Mouse (Mus musculus) stomach, embryonic 14.5 days (tissue): ENCODE results near the gene Gcn1l1. TPM values are rescaled to one million over a fixed set of nuclear protein-coding genes. Genes with fewer than 3 reads are reported as not detected.

Experiments
- ATAC-seq: fragments of 200-750 bp; cut with Nextera tagmentation; 2 replicates; pipeline ENCODE4 v1.8.0; 2017; ENCODE audit warnings: low read depth, moderate TSS enrichment; ENCODE audit not compliant: insufficient number of reproducible peaks, insufficient read depth, low FRiP score
- H3K27ac ChIP-seq: fragments of 300-500 bp; sonication (generic); 2 replicates; pipeline ENCODE4 v1.5.1; 2014; ENCODE audit warnings: mild to moderate bottlenecking, low read length, moderate library complexity, mixed read lengths
- H3K27me3 ChIP-seq: fragments of 300-500 bp; sonication (generic); 2 replicates; pipeline ENCODE4 v1.6.1; 2014; ENCODE audit warnings: low read length, control low read depth, mixed read lengths; ENCODE audit not compliant: control insufficient read depth, insufficient read depth
- H3K36me3 ChIP-seq: fragments of 300-500 bp; sonication (generic); 2 replicates; pipeline ENCODE4 v1.6.1; 2014; ENCODE audit warnings: mild to moderate bottlenecking, control low read depth, low read length, moderate library complexity, mixed read lengths; ENCODE audit not compliant: control insufficient read depth, insufficient read depth
- H3K4me1 ChIP-seq: fragments of 300-500 bp; sonication (generic); 2 replicates; pipeline ENCODE4 v1.6.1; 2014; ENCODE audit warnings: low read length, control low read depth, mixed read lengths; ENCODE audit not compliant: control insufficient read depth, insufficient read depth
- H3K4me2 ChIP-seq: fragments of 300-500 bp; sonication (generic); replicated peaks from 2 replicates; pipeline ENCODE4 v1.6.1; 2014; ENCODE audit warnings: low read depth, low read length, control low read depth
- H3K4me3 ChIP-seq: fragments of 300-500 bp; sonication (generic); 2 replicates; pipeline ENCODE4 v1.5.1; 2014; ENCODE audit warnings: low read depth, low read length, control low read depth
- H3K9ac ChIP-seq: fragments of 300-500 bp; sonication (generic); replicated peaks from 2 replicates; pipeline ENCODE4 v1.6.1; 2014; ENCODE audit warnings: low read depth, mild to moderate bottlenecking, control low read depth, low read length, moderate library complexity, mixed read lengths
- H3K9me3 ChIP-seq: fragments of 300-500 bp; sonication (generic); 2 replicates; pipeline ENCODE4 v1.6.1; 2016; ENCODE audit warnings: low read depth, low read length, control low read depth; ENCODE audit not compliant: control insufficient read depth
- WGBS: fragments of 180-500 bp; shearing (Covaris S2); extraction: QIAGEN DNeasy Blood & Tissue Kit; methylation state at CpG from one replicate; pipeline ENCODE4 v1.1.7; 2014; 5-methylcytosine and 5-hydroxymethylcytosine counted together
- polyA plus RNA-seq: library from polyadenylated mRNA; unstranded; fragments of >200 nt; fragmentation: Nextera tagmentation; extraction: Ambion mirVana; gene quantifications from 2 replicates; pipeline ENCODE4 v1.2.1, GENCODE M21; 2014

The Gcn1l1 gene
- polyA plus RNA-seq, 1 experiment from 2014 or later = 42.3 TPM

- WGBS = 73% methylated on average over 15 of the region's 15 CpGs
- no peak for ATAC-seq
- H3K9ac ChIP-seq = no peak overlapping the region
These were observed 42.0 kb upstream of the Gcn1l1 start for GRCm38 (mm10) chr5:115522981-115523499.

DNA sequence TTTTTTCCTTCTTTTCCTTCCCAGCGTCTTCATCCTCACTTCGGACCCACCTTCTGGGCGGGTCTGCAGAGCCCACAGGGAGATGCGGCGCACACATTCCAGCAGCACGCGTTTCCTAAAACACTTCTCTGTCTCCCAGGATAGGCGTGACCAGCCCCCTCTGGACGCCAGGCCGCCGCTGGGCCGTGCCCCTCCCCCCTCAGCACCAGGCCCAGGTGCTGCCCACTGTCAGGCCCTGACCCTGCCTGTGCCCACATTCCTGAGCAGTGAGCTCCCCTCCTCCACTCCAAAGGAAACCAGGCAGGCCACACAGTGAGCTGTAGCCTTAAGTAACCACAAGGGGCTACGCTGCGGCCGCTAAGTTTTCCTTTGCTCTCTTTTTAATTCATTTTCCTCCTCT is 41.1 kb upstream of the Gcn1l1 start:
- Histone ChIP-seq H3K4me3 (no peak overlapping the region), H3K9ac (no peak overlapping the region), H3K9me3 (no peaks in the 10 kb centered on the region), H3K27me3 (no peaks in the 10 kb centered on the region), H3K4me2 (peak overlapping the region; percentile 36), H3K27ac (peak overlapping the region; percentile 28; the same call in 1 of the 2 replicates), H3K4me1 (peaks cover 42% of the 10 kb centered on the region), H3K36me3 (no peaks in the 10 kb centered on the region)
- ATAC-seq = no peak
- WGBS = 7% methylated on average over 15 of the region's 15 CpGs

More at GRCm38 (mm10) chr5:115522981-115523499, 42.0 kb upstream of the Gcn1l1 start:
- no peaks in the 10 kb centered on the region for H3K36me3 ChIP-seq
- H3K4me2 ChIP-seq = no peak overlapping the region
- no peaks in the 10 kb centered on the region for H3K27me3 ChIP-seq
- H3K27ac ChIP-seq = peak overlapping the region; percentile 55; the same call in 1 of the 2 replicates
- no peaks in the 10 kb centered on the region for H3K9me3 ChIP-seq
- H3K4me3 ChIP-seq = no peak overlapping the region
- H3K4me1 ChIP-seq = peaks cover 39% of the 10 kb centered on the region

GRCm38 (mm10) chr5:115524471-115524870 is 40.6 kb upstream of the Gcn1l1 start:
- Histone ChIP-seq H3K27me3 (no peaks in the 10 kb centered on the region), H3K4me2 (peak overlapping the region; percentile 36; the same call in 1 of the 2 replicates), H3K36me3 (no peaks in the 10 kb centered on the region), H3K9me3 (no peaks in the 10 kb centered on the region), H3K9ac (no peak overlapping the region), H3K4me3 (no peak overlapping the region), H3K4me1 (peaks cover 47% of the 10 kb centered on the region), H3K27ac (0 out of 2 replicates have a peak overlapping the region, but pooled peaks have one; percentile 28)
- no peak for ATAC-seq
- 39% methylated on average over 12 of the region's 12 CpGs for WGBS

GRCm38 (mm10) chr5:115525416-115525815 is 39.6 kb upstream of the Gcn1l1 start:
- H3K4me2 ChIP-seq = no peak overlapping the region
- H3K9ac ChIP-seq = no peak overlapping the region
- peak overlapping the region; percentile 28; the same call in 1 of the 2 replicates for H3K27ac ChIP-seq
- WGBS = 92% methylated on average over 4 of the region's 4 CpGs
- no peak for ATAC-seq
- no peaks in the 10 kb centered on the region for H3K36me3 ChIP-seq
- no peaks in the 10 kb centered on the region for H3K9me3 ChIP-seq
- no peaks in the 10 kb centered on the region for H3K27me3 ChIP-seq
- peaks cover 54% of the 10 kb centered on the region for H3K4me1 ChIP-seq
- H3K4me3 ChIP-seq = no peak overlapping the region

- no peak overlapping the region for H3K4me2 ChIP-seq
- no peaks in the 10 kb centered on the region for H3K27me3 ChIP-seq
- no peak for ATAC-seq
- no peak overlapping the region for H3K9ac ChIP-seq
- peaks cover 59% of the 10 kb centered on the region for H3K4me1 ChIP-seq
- H3K9me3 ChIP-seq = no peaks in the 10 kb centered on the region
- H3K36me3 ChIP-seq = no peaks in the 10 kb centered on the region
- H3K4me3 ChIP-seq = no peak overlapping the region
- H3K27ac ChIP-seq = peak overlapping the region; percentile 30; the same call in 1 of the 2 replicates
- 75% methylated on average over 9 of the region's 9 CpGs for WGBS
These were observed 39.1 kb upstream of the Gcn1l1 start for GRCm38 (mm10) chr5:115525943-115526342.

DNA sequence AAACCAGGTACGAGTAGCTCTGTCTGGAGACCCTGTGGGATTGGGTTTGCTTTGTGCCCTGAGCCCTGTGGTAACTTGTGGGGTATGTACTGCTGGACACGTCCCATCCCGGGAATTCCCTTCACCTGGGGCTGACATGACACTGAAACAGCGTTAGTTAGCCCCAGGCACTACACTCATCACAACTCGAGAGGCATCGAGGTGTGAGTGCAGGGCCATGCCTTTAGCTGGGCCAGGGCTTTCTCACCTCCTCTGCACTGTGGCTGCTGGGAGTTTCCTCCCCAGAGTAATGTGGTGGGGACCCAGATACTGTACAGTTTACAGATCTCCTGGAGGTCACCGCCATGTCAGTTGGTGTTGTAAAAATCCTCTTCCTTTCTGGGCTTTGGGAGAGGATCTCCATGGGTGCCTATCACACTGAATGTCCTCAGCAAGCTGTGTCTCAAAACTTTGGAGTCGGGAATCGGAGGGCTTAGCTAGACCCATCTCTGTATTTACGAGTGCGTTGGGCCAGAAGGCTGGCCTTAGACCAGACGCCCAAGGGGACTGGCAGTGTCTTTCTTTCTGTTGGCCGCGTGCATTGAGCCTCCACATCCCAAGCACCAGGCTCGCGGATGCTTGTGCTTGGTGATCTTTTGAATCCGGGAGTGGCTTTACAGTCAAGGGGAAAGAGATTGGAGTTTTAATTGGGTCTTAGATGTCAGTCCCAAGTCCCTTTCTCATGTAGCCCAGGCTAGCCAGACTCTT is 38.4 kb upstream of the Gcn1l1 start:
- no peak for ATAC-seq
- no peaks in the 10 kb centered on the region for H3K36me3 ChIP-seq
- H3K9me3 ChIP-seq = no peaks in the 10 kb centered on the region
- H3K4me3 ChIP-seq = no peak overlapping the region
- no peak overlapping the region for H3K9ac ChIP-seq
- no peaks in the 10 kb centered on the region for H3K27me3 ChIP-seq
- H3K27ac ChIP-seq = peak overlapping the region; percentile 30; the same call in 1 of the 2 replicates
- WGBS = 88% methylated on average over 17 of the region's 17 CpGs
- H3K4me1 ChIP-seq = peaks cover 66% of the 10 kb centered on the region
- no peak overlapping the region for H3K4me2 ChIP-seq

- ATAC-seq = no peak
- H3K9ac ChIP-seq = no peak overlapping the region
- no peak overlapping the region for H3K4me3 ChIP-seq
- H3K4me2 ChIP-seq = no peak overlapping the region
- no peaks in the 10 kb centered on the region for H3K9me3 ChIP-seq
- no peaks in the 10 kb centered on the region for H3K36me3 ChIP-seq
- H3K27me3 ChIP-seq = no peaks in the 10 kb centered on the region
- H3K27ac ChIP-seq = no peak overlapping the region
- 83% methylated on average over 5 of the region's 5 CpGs for WGBS
- H3K4me1 ChIP-seq = peaks cover 62% of the 10 kb centered on the region
These were observed 36.9 kb upstream of the Gcn1l1 start for GRCm38 (mm10) chr5:115528128-115528527.

DNA sequence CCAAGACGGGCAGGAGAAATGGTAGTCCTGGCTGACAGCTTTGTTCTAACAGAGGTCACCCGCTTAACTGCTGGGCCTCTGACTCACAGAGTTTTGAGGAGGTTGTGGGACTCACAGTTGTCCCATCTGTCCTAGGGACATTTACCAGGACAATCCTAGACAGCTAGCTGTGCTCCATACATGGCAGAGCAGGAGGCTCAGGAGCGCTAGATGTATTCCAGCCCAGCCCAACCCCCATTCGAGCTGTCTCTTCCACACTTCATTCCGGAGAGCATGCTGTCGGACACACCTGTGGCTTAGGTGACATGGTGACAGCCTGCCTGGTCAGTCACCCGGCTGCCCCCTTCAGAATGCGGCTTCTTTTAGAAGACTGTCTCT is 35.7 kb upstream of the Gcn1l1 start:
- Histone ChIP-seq H3K27me3 (no peaks in the 10 kb centered on the region), H3K4me3 (no peak overlapping the region), H3K9ac (no peak overlapping the region), H3K4me2 (no peak overlapping the region), H3K27ac (peak overlapping the region; percentile 74; the same call in 1 of the 2 replicates), H3K9me3 (no peaks in the 10 kb centered on the region), H3K4me1 (peaks cover 65% of the 10 kb centered on the region), H3K36me3 (no peaks in the 10 kb centered on the region)
- 33% methylated on average over 8 of the region's 8 CpGs for WGBS
- ATAC-seq = no peak
